Mouse (Mus musculus) hindbrain, embryonic 10.5 days (tissue): ENCODE results near the gene Bcam. TPM values are rescaled to one million over a fixed set of nuclear protein-coding genes. Genes with fewer than 3 reads are reported as not detected.
A peak's percentile ranks its signal among the peaks of the same experiment; 100 is the strongest.

Experiments
- DNase-seq: peaks from one replicate; pipeline ENCODE4 v3.0.0-alpha.2; 2017; ENCODE audit warnings: low spot score
- H3K27ac ChIP-seq: fragments of 300-500 bp; sonication (generic); 2 replicates; pipeline ENCODE4 v1.5.1; 2016; ENCODE audit warnings: mild to moderate bottlenecking, moderate library complexity
- H3K27me3 ChIP-seq: fragments of 300-500 bp; sonication (generic); 2 replicates; pipeline ENCODE4 v1.6.1; 2016; ENCODE audit warnings: mild to moderate bottlenecking; ENCODE audit not compliant: poor library complexity, insufficient read depth, severe bottlenecking
- H3K36me3 ChIP-seq: fragments of 300-500 bp; sonication (generic); 2 replicates; pipeline ENCODE4 v1.6.1; 2016; ENCODE audit warnings: mild to moderate bottlenecking, moderate library complexity
- H3K4me1 ChIP-seq: fragments of 300-500 bp; sonication (generic); replicated peaks from 2 replicates; pipeline ENCODE4 v1.6.1; 2016; ENCODE audit warnings: mild to moderate bottlenecking
- H3K4me3 ChIP-seq: fragments of 300-500 bp; sonication (generic); 2 replicates; pipeline ENCODE4 v1.5.1; 2016; ENCODE audit warnings: mild to moderate bottlenecking, moderate library complexity
- H3K9me3 ChIP-seq: fragments of 300-500 bp; sonication (generic); 2 replicates; pipeline ENCODE4 v1.6.1; 2016; ENCODE audit warnings: mild to moderate bottlenecking, moderate library complexity
- WGBS: fragments of 180-500 bp; shearing (Covaris S2); methylation state at CpG from one replicate; pipeline ENCODE4 v1.1.7; 2016; 5-methylcytosine and 5-hydroxymethylcytosine counted together
- polyA plus RNA-seq: library from polyadenylated mRNA; unstranded; fragments of >200 nt; fragmentation: Nextera tagmentation; extraction: Ambion mirVana; gene quantifications from 2 replicates; pipeline ENCODE4 v1.2.1, GENCODE M21; 2016

Bcam gene
- polyA plus RNA-seq, 1 experiment from 2014 or later = 46.8 TPM

DNA sequence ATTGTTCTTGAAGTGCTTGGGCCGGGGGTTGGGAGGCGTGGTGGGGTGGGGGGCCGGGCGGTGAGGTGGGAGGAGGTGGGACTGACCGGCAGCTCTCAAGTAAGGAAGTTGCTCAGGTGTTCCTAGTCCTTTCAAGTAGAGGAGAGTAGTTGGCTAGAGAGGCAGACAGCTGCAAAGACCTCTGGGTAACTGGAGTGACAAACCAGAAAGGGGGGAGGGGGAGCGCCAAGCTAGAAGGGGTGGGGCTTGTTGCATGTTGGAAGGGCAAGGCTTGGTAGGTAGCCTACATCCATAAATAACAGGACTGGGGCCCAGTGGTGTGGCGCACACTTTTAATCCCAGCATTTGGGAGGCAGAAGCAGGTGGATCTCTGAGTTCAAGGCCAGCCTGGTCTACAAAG, 10.9 kb upstream of the Bcam start:
- peaks cover 14% of the 10 kb centered on the region; the same call in 1 of the 2 replicates for H3K9me3 ChIP-seq
- no peaks in the 10 kb centered on the region for H3K27me3 ChIP-seq
- H3K27ac ChIP-seq = no peak overlapping the region
- H3K4me1 ChIP-seq = peaks cover 14% of the 10 kb centered on the region
- DNase-seq = no peak
- WGBS = 87% methylated on average over 7 of the region's 7 CpGs
- no peak overlapping the region for H3K4me3 ChIP-seq
- no peaks in the 10 kb centered on the region for H3K36me3 ChIP-seq

DNA sequence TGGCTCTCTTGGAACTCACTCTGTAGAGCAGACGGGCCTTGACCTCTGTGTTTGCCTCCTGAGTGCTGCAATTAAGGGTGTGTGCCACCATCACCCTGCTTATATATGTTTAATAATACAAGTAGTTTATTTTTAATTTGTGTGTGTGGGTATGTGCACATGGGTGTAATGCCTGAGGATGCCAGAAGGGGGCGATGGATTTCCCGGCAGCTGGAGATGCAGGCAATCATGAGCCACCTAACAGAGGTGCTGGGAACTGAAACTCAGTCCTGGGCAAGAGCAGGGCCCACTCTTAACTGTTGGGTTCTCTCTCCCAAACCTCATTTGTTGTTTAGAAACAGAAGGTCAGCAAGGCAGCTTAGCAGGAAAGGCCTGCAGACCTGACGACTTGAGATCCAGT, 9.1 kb upstream of the Bcam start:
- Histone ChIP-seq H3K27ac (no peak overlapping the region), H3K4me3 (no peak overlapping the region), H3K9me3 (peaks cover 14% of the 10 kb centered on the region; the same call in 1 of the 2 replicates), H3K27me3 (no peaks in the 10 kb centered on the region), H3K4me1 (peaks cover 3% of the 10 kb centered on the region; the same call in 1 of the 2 replicates), H3K36me3 (no peaks in the 10 kb centered on the region)
- no peak for DNase-seq
- 76% methylated on average over 4 of the region's 4 CpGs for WGBS

DNA sequence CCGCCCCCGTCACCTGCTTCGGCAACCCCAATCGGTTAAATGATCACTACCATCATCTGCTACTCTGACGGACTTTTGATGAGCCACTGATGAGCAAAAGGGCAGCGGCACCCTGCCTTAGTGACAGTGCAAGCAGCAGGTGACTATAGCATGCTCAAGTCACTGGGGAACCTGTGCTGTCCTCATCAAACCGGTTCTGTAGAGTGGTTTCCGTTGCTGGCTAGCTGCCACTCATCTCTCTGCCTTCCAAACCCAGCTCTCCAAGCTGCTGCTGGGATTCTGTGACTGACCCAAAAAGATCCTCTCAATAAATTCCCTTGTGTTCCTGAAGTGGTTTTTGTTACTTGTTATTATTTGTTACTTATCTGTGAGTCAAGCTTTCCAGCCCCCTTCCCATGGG, 7.8 kb upstream of the Bcam start:
- H3K4me3 ChIP-seq = no peak overlapping the region
- 84% methylated on average over 8 of the region's 8 CpGs for WGBS

DNA sequence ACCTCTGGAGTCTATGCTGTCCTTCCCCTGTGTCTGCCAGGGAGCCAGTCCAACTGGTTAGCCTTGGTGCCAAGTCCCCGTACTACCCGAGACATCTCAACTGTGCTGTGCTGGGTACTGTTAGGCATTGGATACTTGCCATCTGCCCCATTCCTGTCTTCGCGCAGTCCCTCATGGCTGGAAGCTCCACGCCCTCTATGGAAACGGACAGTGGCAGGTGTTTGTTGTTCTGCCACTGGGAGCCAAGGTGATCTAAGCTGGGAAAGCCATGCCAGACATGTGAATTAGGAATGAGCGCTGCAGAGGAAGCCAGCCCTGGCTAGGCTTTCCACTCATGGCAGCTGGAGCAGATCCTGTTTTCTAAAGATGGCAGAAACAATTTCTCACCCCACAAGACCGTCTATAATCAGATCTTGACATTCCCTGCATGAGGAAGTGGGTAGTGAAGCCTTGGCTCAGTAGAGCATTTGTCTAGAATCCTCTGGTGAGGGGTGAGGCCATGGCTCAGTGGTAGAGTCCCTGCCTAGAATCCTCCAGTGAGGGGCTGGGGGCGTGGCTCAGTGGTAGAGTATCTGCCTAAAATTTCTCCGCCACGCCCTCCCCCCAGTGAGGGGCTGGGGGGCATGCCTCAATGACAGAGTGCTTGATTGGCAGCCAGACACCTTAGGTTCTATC, 6.4 kb upstream of the Bcam start:
- no peak for DNase-seq
- H3K4me1 ChIP-seq = no peaks in the 10 kb centered on the region
- H3K36me3 ChIP-seq = no peaks in the 10 kb centered on the region
- no peak overlapping the region for H3K4me3 ChIP-seq
- H3K27me3 ChIP-seq = peaks cover under 1% of the 10 kb centered on the region; the same call in 1 of the 2 replicates
- WGBS = 92% methylated on average over 11 of the region's 11 CpGs
- H3K9me3 ChIP-seq = peaks cover 14% of the 10 kb centered on the region; the same call in 1 of the 2 replicates
- H3K27ac ChIP-seq = no peak overlapping the region

More for the DNA sequence above, 7.8 kb upstream of the Bcam start:
- Histone ChIP-seq H3K36me3 (no peaks in the 10 kb centered on the region), H3K27ac (no peak overlapping the region), H3K4me1 (no peaks in the 10 kb centered on the region), H3K9me3 (peaks cover 14% of the 10 kb centered on the region; the same call in 1 of the 2 replicates), H3K27me3 (no peaks in the 10 kb centered on the region)
- DNase-seq = no peak

DNA sequence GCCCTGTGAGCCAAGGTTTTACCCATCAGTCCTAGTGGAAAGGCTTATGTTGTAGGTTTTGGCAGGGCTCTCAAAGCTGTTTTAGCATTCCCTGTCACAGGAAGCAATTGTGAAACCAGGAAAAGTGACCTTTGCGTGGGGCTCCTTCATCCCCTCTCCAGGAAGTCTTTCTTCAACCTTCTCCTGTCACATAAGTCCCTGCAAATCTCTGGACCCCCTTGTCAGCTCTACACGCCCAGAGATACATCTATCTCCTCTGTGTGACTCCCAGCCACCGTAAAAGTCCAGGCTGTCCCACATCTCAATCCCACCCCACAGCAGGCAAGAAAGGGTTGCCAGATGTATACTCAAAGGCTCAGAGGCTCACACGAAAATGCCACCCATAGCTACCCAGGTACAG, 866 bp upstream of the Bcam start:
- peaks cover 43% of the 10 kb centered on the region for H3K27me3 ChIP-seq
- 59% methylated on average over 4 of the region's 4 CpGs for WGBS
- peaks cover 32% of the 10 kb centered on the region for H3K4me1 ChIP-seq
- no peaks in the 10 kb centered on the region for H3K36me3 ChIP-seq
- H3K4me3 ChIP-seq = no peak overlapping the region
- H3K27ac ChIP-seq = peak overlapping the region; percentile 83; the same call in 1 of the 2 replicates
- DNase-seq = no peak
- no peaks in the 10 kb centered on the region for H3K9me3 ChIP-seq

DNA sequence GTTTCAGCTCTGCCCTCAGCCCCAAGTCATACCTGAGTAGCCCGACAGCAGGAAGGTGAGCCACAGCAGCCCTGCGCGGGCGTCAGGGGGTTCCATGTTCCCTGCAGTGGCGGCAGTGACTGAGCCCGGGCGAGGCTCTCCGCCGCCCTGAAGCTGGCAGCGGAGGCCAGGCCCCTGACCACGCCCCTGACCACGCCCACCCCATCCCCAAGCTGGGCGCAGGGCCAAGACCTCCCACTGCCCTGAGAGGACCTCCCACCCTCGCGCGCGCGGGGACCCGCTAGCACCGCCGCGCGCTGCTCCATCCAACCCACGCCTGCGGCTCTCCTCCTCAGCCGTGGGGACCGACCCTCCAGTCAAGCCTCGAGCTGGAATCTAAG, 451 bp downstream of the Bcam start:
- Histone ChIP-seq H3K27ac (peak overlapping the region; percentile 83), H3K9me3 (0 out of 2 replicates have a peak, but pooled peaks cover 3% of the 10 kb centered on the region), H3K4me3 (peak overlapping the region; percentile 54), H3K27me3 (peaks cover 43% of the 10 kb centered on the region), H3K36me3 (peaks cover 4% of the 10 kb centered on the region), H3K4me1 (peaks cover 32% of the 10 kb centered on the region)
- peak; percentile 87 for DNase-seq
- under 1% methylated on average over 28 of the region's 28 CpGs for WGBS

DNA sequence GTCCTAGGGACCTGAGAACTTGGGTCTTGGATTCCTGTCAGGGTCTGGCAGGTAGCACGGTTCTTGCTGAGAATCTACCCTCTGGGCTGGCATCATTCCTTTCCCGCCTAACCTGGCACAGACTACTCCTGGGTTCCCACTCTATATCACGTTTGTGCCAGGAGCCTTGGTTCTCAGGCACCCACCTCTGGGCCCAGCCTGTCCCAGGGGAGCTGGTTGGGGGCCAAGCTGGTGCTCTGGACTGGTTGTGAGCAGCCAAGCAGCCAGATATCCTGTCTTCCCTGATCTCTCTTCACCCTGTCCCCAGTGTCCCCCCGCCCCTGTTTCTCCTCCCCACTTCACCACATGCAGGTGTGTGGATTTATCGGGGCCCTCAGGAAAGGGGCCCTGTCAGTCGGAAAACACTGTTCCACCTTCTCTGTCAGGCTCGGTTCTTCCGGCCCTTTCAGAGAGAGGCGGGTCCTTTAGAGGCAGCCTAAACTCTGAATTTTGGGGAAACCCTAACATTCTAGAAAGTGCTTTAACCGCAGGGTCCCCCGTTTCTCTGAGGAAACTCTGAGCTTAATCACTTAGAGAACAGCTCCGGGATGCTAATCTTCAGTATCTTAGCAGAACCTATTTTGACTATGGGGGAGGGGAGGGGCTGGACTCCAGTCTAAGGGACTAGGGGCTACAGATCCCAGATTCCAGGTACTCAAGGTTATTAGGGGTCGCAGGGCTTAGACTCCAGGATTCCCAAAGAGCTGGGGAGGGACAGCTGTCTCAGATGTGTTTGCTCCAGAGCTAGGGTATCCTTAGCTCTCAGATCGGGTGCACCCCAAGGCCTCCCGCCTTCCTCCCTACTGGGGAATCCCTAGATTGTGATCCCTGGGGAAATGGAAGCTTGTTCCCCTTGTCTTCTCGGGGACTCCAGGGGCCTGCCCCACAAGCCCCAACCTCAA, 1.1 kb downstream of the Bcam start:
- peaks cover 32% of the 10 kb centered on the region for H3K4me1 ChIP-seq
- 11% methylated on average over 16 of the region's 16 CpGs for WGBS
- DNase-seq = no peak
- 0 out of 2 replicates have a peak, but pooled peaks cover 4% of the 10 kb centered on the region for H3K9me3 ChIP-seq
- H3K36me3 ChIP-seq = peaks cover 8% of the 10 kb centered on the region
- peak overlapping the region; percentile 83 for H3K27ac ChIP-seq
- peaks cover 43% of the 10 kb centered on the region for H3K27me3 ChIP-seq
- H3K4me3 ChIP-seq = peak overlapping the region; percentile 54

DNA sequence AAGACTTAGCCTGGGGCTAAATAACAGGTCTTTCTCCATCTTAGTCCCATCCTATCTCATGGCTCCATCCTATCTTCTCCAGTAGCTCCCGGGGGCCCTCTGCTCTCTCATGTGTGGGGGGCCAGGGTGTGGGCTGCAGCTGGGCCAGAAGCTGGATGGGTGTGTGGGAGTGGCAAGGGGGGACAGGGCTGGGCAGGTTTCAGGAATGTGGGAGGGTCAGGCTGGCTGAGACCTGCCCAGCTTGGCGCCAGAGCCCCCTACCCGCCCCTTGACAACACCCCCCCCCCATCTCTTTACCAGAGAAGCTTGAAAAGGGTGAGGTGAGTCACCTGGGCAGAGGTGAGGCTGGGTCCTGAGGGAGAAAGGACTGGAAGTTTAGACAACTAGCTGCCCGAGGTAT, 1.8 kb downstream of the Bcam start:
- 0 out of 2 replicates have a peak, but pooled peaks cover 4% of the 10 kb centered on the region for H3K9me3 ChIP-seq
- WGBS = 19% methylated on average over 4 of the region's 4 CpGs
- H3K36me3 ChIP-seq = peaks cover 13% of the 10 kb centered on the region
- peak overlapping the region; percentile 54 for H3K4me3 ChIP-seq
- peaks cover 43% of the 10 kb centered on the region for H3K27me3 ChIP-seq
- H3K4me1 ChIP-seq = peaks cover 32% of the 10 kb centered on the region
- DNase-seq = no peak
- no peak overlapping the region for H3K27ac ChIP-seq

DNA sequence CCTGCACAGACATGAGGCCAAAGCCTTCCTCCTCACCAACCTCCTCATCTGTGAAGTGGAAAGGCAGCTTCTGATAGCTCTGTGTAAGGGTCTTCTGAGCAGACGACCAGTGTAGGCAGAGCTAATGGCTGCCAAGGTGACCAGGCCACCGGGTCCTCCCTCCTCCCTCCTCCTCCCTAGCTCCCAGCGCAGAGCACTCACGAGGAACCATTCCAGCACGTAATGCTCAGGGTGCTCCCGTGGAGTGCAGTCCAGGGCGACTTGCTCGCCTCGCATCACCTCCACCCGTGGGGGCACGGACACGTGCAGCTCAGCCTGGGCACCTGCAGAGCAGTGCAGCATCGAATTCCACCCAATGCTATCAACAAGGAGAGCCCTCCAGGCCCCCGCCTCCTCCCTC, 2.6 kb downstream of the Bcam start:
- H3K4me3 ChIP-seq = peak overlapping the region; percentile 54; the same call in 1 of the 2 replicates
- WGBS = 69% methylated on average over 14 of the region's 14 CpGs

DNA sequence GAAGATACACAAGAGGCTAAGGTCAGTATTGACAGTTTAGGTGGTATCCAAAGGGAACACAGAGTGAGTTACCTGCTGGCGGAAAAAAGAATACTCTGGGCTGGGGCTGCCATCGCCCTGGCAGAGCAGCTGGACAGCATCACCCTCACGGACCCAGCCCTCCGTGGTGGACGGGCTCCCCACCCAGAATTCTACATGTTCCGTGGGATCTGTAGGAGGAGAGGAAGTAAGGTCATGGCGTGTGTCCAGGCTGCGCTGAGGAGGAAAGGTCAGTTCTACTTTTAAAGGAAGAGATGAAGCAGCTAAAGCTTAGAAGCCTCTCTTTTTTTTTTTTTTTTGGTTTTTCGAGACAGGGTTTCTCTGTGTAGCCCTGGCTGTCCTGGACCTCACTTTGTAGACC, 6.2 kb downstream of the Bcam start:
- Histone ChIP-seq H3K27me3 (peaks cover 16% of the 10 kb centered on the region), H3K36me3 (peaks cover 17% of the 10 kb centered on the region), H3K27ac (no peak overlapping the region), H3K4me1 (peaks cover 12% of the 10 kb centered on the region), H3K4me3 (no peak overlapping the region), H3K9me3 (0 out of 2 replicates have a peak, but pooled peaks cover 4% of the 10 kb centered on the region)
- 87% methylated on average over 9 of the region's 9 CpGs for WGBS
- no peak for DNase-seq

More for the DNA sequence above, 2.6 kb downstream of the Bcam start:
- peaks cover 43% of the 10 kb centered on the region for H3K27me3 ChIP-seq
- H3K36me3 ChIP-seq = peaks cover 15% of the 10 kb centered on the region
- 0 out of 2 replicates have a peak overlapping the region, but pooled peaks have one; percentile 53 for H3K27ac ChIP-seq
- peaks cover 32% of the 10 kb centered on the region for H3K4me1 ChIP-seq
- no peak for DNase-seq
- H3K9me3 ChIP-seq = 0 out of 2 replicates have a peak, but pooled peaks cover 4% of the 10 kb centered on the region

DNA sequence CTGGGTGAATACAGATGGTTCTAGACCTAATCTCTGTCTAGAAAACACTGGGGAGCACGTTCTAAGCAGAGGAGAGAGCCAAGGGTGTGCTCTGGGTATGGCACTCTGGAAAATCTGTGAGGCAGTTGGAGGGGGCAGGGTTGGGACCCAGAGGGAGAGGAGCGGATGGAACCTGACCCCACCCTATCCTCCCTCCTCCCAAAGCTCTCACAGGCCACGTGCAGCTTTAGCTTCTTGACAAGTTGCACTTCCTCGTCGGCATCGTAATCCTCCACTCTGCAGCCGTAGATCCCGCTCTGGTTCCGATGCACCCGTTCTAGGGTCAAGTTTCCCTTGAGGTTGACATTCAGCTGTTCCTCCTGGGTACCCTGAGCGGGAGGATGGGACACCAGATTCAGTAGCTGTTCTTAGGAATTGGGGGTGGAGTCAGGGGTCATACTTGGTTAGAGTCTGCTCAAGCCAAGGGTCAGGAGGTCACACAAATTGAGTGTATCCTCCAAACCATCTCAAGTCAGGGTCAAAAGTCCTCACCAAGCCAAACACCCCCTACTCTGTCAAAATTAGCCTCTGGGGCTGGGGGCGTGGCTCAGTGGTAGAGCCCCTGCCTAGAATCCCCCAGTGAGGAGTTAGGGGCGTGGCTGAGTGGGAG, 6.9 kb downstream of the Bcam start:
- H3K4me1 ChIP-seq = peaks cover 6% of the 10 kb centered on the region; the same call in 1 of the 2 replicates
- H3K27ac ChIP-seq = no peak overlapping the region
- WGBS = 88% methylated on average over 13 of the region's 13 CpGs
- H3K27me3 ChIP-seq = peaks cover 10% of the 10 kb centered on the region
- no peak for DNase-seq
- H3K4me3 ChIP-seq = no peak overlapping the region
- H3K36me3 ChIP-seq = peaks cover 17% of the 10 kb centered on the region
- 0 out of 2 replicates have a peak, but pooled peaks cover 4% of the 10 kb centered on the region for H3K9me3 ChIP-seq

DNA sequence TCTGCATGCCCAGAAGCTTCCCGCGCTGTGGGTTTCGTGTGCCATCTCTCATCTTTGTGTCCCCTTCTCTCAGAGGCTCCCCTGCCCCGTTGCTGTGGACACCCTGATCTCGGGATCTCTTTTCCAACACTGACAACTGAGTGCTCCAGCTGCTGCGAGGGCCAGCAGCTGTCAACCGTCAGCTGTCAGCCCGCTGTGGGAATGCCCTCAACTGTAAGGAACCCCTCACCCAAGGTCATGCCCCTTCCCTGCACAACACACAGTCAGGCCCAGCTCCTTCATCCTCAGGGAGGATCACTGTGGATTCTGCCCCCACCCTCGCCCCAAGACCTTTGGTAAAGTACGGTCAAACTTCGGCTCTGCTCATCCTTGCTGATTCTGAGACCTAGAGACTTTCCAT, 8.5 kb downstream of the Bcam start:
- DNase-seq = no peak
- Histone ChIP-seq H3K4me3 (no peak overlapping the region), H3K36me3 (peaks cover 17% of the 10 kb centered on the region), H3K4me1 (no peaks in the 10 kb centered on the region), H3K9me3 (0 out of 2 replicates have a peak, but pooled peaks cover 4% of the 10 kb centered on the region), H3K27ac (no peak overlapping the region), H3K27me3 (no peaks in the 10 kb centered on the region)
- 86% methylated on average over 11 of the region's 11 CpGs for WGBS
